Mouse (Mus musculus) forebrain, postnatal 0 days (tissue): ENCODE measurements around the gene Glis2. TPM values are rescaled to one million over a fixed set of nuclear protein-coding genes. Genes with fewer than 3 reads are reported as not detected.
A peak's percentile ranks its signal among the peaks of the same experiment; 100 is the strongest.

Source experiments
- ATAC-seq: fragments of 200-750 bp; cut with Nextera tagmentation; 2 replicates; pipeline ENCODE4 v1.8.0; 2017; ENCODE audit warnings: mild to moderate bottlenecking, moderate library complexity
- DNase-seq: peaks from one replicate; pipeline ENCODE4 v3.0.0-alpha.2; 2015
- H3K27ac ChIP-seq: fragments of 300-500 bp; sonication (generic); 2 replicates; pipeline ENCODE4 v1.5.1; 2014; ENCODE audit warnings: low read depth, mild to moderate bottlenecking, antibody characterized with exemption, low read length, moderate library complexity, mixed read lengths
- H3K27me3 ChIP-seq: fragments of 300-500 bp; sonication (generic); 2 replicates; pipeline ENCODE4 v1.6.1; 2014; ENCODE audit warnings: mild to moderate bottlenecking, low read length, mixed read lengths; ENCODE audit not compliant: insufficient read depth
- H3K36me3 ChIP-seq: fragments of 300-500 bp; sonication (generic); 2 replicates; pipeline ENCODE4 v1.6.1; 2014; ENCODE audit warnings: mild to moderate bottlenecking, moderate library complexity; ENCODE audit not compliant: insufficient read depth
- H3K4me1 ChIP-seq: fragments of 300-500 bp; sonication (generic); 2 replicates; pipeline ENCODE4 v1.6.1; 2014; ENCODE audit warnings: antibody characterized with exemption; ENCODE audit not compliant: insufficient read depth
- H3K4me2 ChIP-seq: fragments of 300-500 bp; sonication (generic); 2 replicates; pipeline ENCODE4 v1.6.1; 2014; ENCODE audit warnings: low read depth, mild to moderate bottlenecking, moderate library complexity
- H3K4me3 ChIP-seq: fragments of 300-500 bp; sonication (generic); 2 replicates; pipeline ENCODE4 v1.5.1; 2014; ENCODE audit warnings: low read depth, low read length, mixed read lengths
- H3K9ac ChIP-seq: fragments of 300-500 bp; sonication (generic); 2 replicates; pipeline ENCODE4 v1.6.1; 2014; ENCODE audit warnings: mild to moderate bottlenecking
- H3K9me3 ChIP-seq: fragments of 300-500 bp; sonication (generic); 2 replicates; pipeline ENCODE4 v1.6.1; 2016; ENCODE audit warnings: low read length
- CTCF ChIP-seq: sonication (generic); IDR thresholded peaks from 2 replicates; pipeline ENCODE4 v1.5.1; 2016; ENCODE audit warnings: antibody characterized with exemption, control low read depth, low read depth
- WGBS: fragments of 180-500 bp; shearing (Covaris S2); extraction: QIAGEN DNeasy Blood & Tissue Kit; methylation state at CpG from one replicate; pipeline ENCODE4 v1.1.7; 2014; 5-methylcytosine and 5-hydroxymethylcytosine counted together
- polyA plus RNA-seq: library from polyadenylated mRNA; unstranded; fragments of >200 nt; fragmentation: Nextera tagmentation; extraction: Ambion mirVana; gene quantifications from 2 replicates; pipeline ENCODE4 v1.2.1, GENCODE M21; 2015
- total RNA-seq: library from RNA; depleted of rRNA; stranded (reverse); fragments of >200 nt; gene quantifications from 2 replicates; pipeline ENCODE4 v1.2.3, GENCODE M21; 2014

The Glis2 gene
- total and polyA plus RNA-seq, 2 experiments from 2014 or later, result 11.6 to 15.2 TPM

DNA sequence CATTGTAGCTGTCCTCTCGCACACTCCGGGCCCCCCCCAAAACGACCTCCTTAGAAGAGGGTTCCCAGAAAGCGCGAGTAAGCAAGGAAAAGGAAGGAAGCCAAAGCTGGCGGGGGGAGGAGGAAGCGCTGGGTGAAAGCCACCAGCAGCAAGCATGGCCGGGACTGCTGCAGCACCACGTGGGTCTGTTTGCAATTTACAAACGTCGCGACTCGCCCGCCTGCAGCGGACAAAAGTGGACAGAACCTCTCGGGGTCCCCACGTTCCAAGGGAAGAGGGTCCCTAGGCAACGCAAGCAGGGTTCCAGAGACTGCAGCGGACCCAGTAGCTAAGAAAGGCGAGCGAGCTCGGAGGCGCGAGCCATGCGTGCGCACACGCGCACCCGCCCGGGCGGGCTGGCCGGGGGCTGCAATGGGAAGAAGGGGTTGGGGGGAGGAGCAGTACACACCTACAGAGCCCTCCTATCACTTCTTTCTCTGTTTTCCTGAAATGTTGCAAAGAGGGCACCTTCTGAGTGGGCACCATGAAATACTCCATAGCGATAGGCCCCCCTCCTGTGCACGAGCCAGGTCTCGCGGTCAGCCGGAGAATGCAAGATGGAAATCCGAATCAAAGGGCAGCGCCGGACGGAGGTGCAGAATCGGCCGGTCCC lies 35.4 kb upstream of the Glis2 start:
- H3K27me3 ChIP-seq, result no peaks in the 10 kb centered on the region
- H3K4me2 ChIP-seq, result peak overlapping the region; percentile 91
- H3K4me1 ChIP-seq, result peaks cover 15% of the 10 kb centered on the region; the same call in 1 of the 2 replicates
- peak overlapping the region; percentile 66 for H3K4me3 ChIP-seq
- TF ChIP-seq CTCF, result no peak
- H3K9ac ChIP-seq, result peak overlapping the region; percentile 70
- ATAC-seq (peak; percentile 53), DNase-seq (peak; percentile 84)
- WGBS, result 1% methylated on average over 41 of the region's 43 CpGs
- H3K36me3 ChIP-seq, result no peaks in the 10 kb centered on the region
- H3K27ac ChIP-seq, result peak overlapping the region; percentile 97
- H3K9me3 ChIP-seq, result no peaks in the 10 kb centered on the region

DNA sequence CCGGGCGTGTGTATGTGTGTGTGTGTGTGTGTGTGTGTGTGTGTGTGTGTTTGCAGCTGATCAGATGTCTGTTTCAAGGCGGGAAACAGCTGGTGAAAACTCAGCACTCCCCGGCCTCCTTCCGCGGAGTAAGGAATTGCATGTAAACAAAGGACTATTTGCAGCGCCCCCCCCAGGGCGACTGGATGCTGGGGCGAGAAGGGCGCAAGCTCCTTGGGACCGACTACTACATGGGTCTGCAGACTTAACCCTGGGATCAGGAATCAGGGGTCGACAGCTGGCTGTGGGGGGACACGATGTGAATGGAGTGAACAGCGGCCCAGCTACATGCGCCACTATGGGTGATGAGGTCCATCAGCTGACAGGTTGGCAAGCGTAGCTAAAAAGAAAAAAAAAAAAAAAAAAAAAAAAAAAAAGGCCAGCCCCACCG lies 34.8 kb upstream of the Glis2 start, which contains the start of gene Tfap4:
Tfap4 (minus strand) TSS at position 140 of the 430 bp plus-strand sequence.
- peaks cover 15% of the 10 kb centered on the region; the same call in 1 of the 2 replicates for H3K4me1 ChIP-seq
- WGBS, result 1% methylated on average over 17 of the region's 17 CpGs
- H3K36me3 ChIP-seq, result no peaks in the 10 kb centered on the region
- DNase-seq (peak; percentile 95), ATAC-seq (peak; percentile 44)
- peak within 1 kb of the TSS; percentile 66 for H3K4me3 ChIP-seq
- H3K27me3 ChIP-seq, result no peaks in the 10 kb centered on the region
- peak; percentile 58 for TF ChIP-seq CTCF
- peak within 1 kb of the TSS; percentile 97 for H3K27ac ChIP-seq
- no peaks in the 10 kb centered on the region for H3K9me3 ChIP-seq
- peak within 1 kb of the TSS; percentile 91 for H3K4me2 ChIP-seq
- peak within 1 kb of the TSS; percentile 70 for H3K9ac ChIP-seq

DNA sequence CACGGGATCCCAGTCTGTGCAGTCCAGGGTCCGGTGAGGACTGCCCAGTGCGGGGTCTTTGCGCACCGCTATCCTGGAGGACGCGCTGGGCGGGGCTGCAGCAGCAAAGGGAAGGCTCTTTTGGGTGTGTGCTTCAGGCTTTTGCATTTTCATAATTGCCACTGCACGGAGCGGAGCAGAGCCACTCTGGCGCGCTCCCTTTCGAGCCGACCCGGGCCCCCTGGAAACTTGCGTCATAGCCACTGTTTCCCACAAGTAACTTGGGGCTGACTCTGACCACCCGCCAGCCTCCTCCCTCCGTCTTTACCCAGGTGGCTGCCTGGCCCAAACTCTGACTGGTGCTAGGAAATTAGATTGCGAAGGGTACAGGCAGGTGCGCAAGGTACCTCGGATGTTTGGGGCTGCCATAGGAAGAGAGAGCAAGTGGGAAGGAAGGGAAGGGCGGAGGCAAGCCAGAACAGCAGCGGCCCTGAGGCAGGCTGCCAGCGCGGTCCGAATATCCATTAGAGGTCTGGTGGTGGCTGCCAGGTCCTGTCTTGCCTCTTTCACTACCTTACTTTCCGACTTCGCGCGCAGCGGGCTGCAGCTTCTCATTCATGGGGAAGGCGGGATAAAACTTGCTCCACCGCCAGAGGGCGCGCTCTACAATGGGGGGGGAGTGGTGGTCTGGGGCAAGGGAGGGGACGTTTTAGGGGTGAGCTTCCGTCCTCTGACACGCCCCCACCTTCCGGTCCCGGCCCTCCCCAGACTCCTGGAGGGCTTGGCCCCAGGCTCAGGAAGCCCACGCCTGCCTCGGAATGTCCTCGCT lies 34.2 kb upstream of the Glis2 start:
- Histone ChIP-seq H3K9me3 (no peaks in the 10 kb centered on the region), H3K4me3 (peak overlapping the region; percentile 66), H3K4me2 (peak overlapping the region; percentile 91), H3K27me3 (no peaks in the 10 kb centered on the region), H3K36me3 (no peaks in the 10 kb centered on the region), H3K4me1 (peaks cover 15% of the 10 kb centered on the region; the same call in 1 of the 2 replicates), H3K9ac (peak overlapping the region; percentile 70), H3K27ac (peak overlapping the region; percentile 97)
- TF ChIP-seq CTCF, result peak; percentile 75
- DNase-seq, result peak; percentile 53
- ATAC-seq, result peak; percentile 20
- WGBS, result 2% methylated on average over 43 of the region's 43 CpGs

DNA sequence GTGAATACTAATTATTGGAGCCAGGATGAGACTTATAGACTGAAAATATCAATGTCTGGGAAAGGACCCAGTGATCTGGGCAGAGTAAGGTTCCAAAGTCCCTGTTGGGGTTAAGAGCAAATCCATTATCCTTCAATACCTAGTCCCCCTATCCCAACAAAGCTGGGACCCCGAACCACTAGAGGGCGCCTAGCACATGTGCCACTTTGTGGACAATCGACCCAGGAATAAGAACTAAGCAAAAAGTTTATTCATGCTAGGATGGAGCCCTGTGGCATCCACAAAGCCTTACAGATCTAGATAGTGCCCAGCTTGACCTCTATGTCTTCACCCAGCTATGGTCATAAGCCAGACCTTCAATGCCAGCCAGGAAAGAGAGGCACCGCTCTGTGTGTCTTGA lies 26.6 kb upstream of the Glis2 start:
- H3K4me3 ChIP-seq, result no peak overlapping the region
- peak; percentile 53; the same call in 1 of the 2 replicates for ATAC-seq
- WGBS, result 19% methylated on average over 4 of the region's 4 CpGs
- H3K4me1 ChIP-seq, result no peaks in the 10 kb centered on the region
- no peak overlapping the region for H3K9ac ChIP-seq
- peak; percentile 83 for DNase-seq
- H3K9me3 ChIP-seq, result no peaks in the 10 kb centered on the region
- peak; percentile 83 for TF ChIP-seq CTCF
- H3K27me3 ChIP-seq, result no peaks in the 10 kb centered on the region
- no peaks in the 10 kb centered on the region for H3K36me3 ChIP-seq
- no peak overlapping the region for H3K27ac ChIP-seq
- no peak overlapping the region for H3K4me2 ChIP-seq

DNA sequence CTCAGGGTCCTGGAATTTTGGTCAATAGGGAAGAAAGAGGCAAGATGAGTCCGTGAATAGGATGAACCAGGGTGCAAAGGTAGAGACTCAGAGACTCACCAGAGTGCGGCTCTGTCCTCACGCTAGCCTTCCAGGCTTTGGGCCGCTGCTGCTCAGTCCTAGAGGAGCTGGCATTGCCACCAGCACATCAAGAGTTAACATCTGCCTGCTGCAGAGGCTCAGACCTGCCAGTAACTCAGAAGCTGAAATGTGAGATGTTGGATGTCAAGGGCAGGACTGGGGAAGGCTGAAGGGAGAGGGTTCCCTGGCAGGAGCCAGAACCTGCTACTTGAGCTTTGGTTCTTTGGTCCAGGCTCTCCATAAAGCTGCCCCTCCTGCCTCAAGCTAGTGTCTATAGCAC lies 23.8 kb upstream of the Glis2 start:
- Histone ChIP-seq H3K4me1 (no peaks in the 10 kb centered on the region), H3K9ac (no peak overlapping the region), H3K4me2 (no peak overlapping the region), H3K9me3 (no peaks in the 10 kb centered on the region), H3K36me3 (no peaks in the 10 kb centered on the region), H3K4me3 (no peak overlapping the region), H3K27me3 (no peaks in the 10 kb centered on the region), H3K27ac (no peak overlapping the region)
- DNase-seq (no peak), ATAC-seq (no peak)
- WGBS, result 70% methylated on average over 4 of the region's 4 CpGs
- no peak for TF ChIP-seq CTCF

DNA sequence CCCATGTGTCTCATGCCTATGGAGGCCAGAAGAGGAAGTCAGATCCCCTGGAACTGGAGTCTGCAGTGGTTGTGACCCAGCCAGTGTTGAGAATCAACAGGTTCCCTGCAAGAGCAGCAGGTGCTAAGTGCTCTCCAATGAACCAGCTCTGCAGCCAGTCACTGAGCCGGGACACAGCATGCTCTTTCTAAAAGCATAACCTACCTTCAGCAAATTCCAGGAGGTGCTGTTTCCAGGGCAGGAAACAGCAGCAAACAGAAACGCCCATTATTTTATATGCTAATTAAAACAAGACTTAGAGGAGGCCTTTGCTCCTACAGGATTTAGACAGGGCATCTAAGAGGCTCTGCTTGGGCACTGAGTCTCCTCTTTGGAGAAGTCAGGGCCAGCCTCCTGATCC lies 18.5 kb upstream of the Glis2 start:
- 47% methylated on average over 2 of the region's 2 CpGs for WGBS
- no peaks in the 10 kb centered on the region for H3K4me1 ChIP-seq
- H3K4me3 ChIP-seq, result no peak overlapping the region
- no peaks in the 10 kb centered on the region for H3K9me3 ChIP-seq
- H3K27me3 ChIP-seq, result no peaks in the 10 kb centered on the region
- ATAC-seq (no peak), DNase-seq (no peak)
- no peak for TF ChIP-seq CTCF
- H3K9ac ChIP-seq, result no peak overlapping the region
- H3K27ac ChIP-seq, result no peak overlapping the region
- no peaks in the 10 kb centered on the region for H3K36me3 ChIP-seq
- no peak overlapping the region for H3K4me2 ChIP-seq

DNA sequence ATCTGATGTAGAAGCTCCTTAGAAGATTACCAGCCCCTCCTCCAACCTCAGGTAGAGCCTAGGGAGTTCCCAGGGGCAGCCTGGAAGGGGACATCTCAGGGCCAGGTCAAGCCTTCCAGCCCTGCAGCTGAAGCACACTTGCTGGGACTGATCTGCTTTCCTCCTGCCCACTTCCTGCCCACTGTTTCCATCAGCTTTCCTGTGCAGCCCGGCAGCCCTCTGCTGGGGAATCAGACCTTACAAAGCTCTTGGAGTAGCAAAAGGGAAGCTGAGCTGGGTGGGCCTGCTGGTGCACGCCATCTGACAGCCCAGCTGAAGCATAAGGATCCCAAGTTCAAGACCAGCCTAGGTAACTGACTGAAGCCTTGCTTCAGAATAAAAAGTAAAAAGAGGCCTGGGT lies 17.6 kb upstream of the Glis2 start:
- Histone ChIP-seq H3K4me2 (no peak overlapping the region), H3K27me3 (no peaks in the 10 kb centered on the region), H3K4me3 (no peak overlapping the region), H3K9ac (no peak overlapping the region), H3K27ac (no peak overlapping the region), H3K9me3 (no peaks in the 10 kb centered on the region), H3K4me1 (no peaks in the 10 kb centered on the region), H3K36me3 (no peaks in the 10 kb centered on the region)
- TF ChIP-seq CTCF, result no peak
- DNase-seq, result no peak
- WGBS, result 63% methylated on average over 2 of the region's 2 CpGs
- no peak for ATAC-seq
